Mouse (Mus musculus): ENCODE measurements around the gene Islr2.
A peak's percentile ranks its signal among the peaks of the same experiment; 100 is the strongest.

Gene Islr2

GRCm38 (mm10) chr9:58220218-58220903 is 16.2 kb upstream of the Islr2 start:
- DNase-seq = peak; percentile 25

GRCm38 (mm10) chr9:58218539-58218938 is 14.4 kb upstream of the Islr2 start:
- no peak for DNase-seq

- no peak for DNase-seq
Observed at GRCm38 (mm10) chr9:58216402-58216801, 12.3 kb upstream of the Islr2 start.

DNA sequence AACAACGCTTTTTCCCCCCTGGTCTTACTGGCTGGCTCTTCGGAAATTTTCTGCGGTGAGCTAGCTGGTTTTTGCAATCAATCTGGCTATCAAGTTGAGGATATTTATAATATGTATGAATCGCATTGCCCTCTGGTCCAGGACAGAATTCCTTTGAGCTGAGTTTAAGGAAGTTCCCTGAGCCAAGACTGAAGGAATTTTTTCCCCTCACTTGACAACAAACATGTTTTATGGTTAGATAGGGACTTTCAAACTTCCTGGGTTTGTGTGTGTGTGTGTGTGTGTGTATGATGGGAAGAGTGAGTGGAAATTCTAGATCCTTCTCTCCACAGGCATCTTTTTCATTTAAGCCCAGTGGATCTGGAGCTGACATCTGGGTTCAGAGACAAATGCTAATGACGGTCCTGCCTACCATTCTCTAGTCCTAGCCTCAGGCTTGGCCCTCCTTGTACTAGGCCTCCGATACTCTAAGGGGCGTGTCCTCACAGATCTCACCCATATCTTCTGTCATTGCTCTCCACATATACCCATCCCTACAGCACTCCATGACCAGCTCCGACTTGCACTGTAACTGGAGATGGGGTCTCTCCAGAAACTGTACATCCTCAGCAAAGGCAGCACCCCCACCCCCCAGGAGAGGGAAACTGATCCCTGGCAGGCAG is 10.5 kb upstream of the Islr2 start:
- DNase-seq = no peak

GRCm38 (mm10) chr9:58213865-58214264 is 9.7 kb upstream of the Islr2 start:
- DNase-seq = no peak

DNA sequence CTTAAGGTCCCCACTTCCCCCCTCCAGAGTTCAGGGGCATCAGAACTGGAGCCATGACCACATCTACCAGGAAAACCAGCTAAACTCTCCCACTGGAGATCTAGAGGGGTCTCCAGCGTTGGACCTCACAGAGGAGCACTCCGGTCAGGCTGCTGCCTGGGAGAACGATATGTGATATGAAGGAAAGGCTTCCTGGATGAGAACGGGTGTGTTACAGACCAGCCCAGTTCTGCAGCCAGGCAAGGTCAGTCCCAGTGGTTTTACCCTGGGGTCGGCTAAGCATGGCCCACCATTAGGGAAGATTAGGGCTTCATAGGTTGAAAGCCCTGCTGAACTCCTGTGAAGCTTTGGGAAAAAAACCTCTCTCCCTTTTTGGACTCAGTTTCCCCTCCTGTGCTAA is 9.3 kb upstream of the Islr2 start:
- DNase-seq = no peak

- DNase-seq = no peak
Observed at GRCm38 (mm10) chr9:58210304-58210627, 6.1 kb upstream of the Islr2 start.

GRCm38 (mm10) chr9:58209462-58210303 is 5.6 kb upstream of the Islr2 start:
- no peak for DNase-seq

- DNase-seq = no peak
Observed at GRCm38 (mm10) chr9:58206013-58206412, 1.9 kb upstream of the Islr2 start.

- DNase-seq = peak; percentile 87
Observed at GRCm38 (mm10) chr9:58204448-58205000, 405 bp upstream of the Islr2 start.

DNA sequence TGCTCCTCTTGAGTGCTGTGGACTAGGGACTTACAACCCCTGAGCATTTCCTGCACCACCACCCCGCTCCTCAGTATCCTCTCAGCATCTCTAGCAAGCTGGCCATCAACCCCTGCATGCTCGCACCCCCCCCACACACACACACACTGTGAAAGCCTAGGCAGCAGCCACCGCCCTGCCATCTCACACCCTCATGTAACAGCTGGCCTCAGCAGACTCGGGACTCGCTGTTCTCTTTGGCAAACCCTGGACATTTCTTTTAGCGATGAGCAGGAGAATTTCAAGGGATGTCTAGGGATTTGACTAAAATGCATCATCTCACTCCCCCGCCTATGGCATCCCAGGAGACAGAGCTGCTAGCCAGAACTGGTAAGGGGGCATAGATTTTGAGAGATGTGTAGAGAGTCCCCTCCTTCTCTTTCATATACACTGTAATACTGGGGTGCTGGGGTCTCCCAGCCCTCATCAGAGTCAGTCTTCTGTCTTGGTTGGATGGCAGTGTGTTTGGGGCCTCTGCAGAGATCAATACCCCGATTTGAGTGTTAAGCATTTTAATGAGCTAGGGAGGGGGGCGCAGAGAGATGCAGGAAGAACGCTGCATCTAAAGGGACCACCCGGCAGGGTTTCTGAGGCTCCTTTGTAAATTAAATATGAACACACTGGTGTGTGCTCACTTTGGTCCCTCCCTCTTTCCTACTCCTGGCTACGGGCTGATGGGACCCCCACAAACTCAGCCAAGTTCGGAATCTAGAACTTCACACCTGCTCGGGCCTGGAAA is 1.3 kb downstream of the Islr2 start:
- no peak for DNase-seq

- DNase-seq = no peak
Observed at GRCm38 (mm10) chr9:58201861-58202549, 2.1 kb downstream of the Islr2 start.

DNA sequence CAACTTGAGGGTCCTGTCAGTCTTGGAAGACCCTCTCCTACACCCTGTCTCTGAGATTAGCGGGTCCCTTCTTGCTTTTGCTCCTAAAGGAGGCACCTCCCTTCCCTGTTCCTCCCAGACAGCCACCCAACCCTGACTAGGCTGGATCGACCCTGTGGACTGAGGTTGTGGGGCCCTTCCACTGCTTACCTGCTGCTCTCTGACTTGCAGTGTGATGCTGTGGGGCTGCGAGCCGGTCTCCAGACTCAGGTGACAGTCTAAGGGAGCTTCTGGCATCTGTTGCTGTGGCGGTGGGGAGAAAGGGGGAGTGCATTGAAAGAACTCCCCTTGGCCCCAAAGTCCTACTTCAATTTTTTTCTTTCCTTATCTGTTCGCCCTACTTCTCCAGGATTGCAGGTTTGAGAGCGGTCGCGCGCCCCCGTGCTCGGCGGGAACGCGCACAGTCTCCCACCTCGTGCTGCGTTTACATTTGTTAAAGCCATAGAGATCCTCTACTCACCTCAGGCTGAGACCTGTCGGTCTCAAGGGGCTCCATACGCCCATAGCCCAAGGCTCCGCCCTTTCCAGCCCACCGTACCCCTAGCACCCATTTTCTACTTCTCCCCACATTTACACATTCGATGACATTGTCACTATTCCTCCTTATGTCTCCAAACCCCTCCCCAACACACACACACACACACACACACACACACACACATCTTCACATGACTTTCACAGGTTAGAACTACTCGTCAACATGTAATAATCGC is 2.9 kb downstream of the Islr2 start:
- no peak for DNase-seq

DNA sequence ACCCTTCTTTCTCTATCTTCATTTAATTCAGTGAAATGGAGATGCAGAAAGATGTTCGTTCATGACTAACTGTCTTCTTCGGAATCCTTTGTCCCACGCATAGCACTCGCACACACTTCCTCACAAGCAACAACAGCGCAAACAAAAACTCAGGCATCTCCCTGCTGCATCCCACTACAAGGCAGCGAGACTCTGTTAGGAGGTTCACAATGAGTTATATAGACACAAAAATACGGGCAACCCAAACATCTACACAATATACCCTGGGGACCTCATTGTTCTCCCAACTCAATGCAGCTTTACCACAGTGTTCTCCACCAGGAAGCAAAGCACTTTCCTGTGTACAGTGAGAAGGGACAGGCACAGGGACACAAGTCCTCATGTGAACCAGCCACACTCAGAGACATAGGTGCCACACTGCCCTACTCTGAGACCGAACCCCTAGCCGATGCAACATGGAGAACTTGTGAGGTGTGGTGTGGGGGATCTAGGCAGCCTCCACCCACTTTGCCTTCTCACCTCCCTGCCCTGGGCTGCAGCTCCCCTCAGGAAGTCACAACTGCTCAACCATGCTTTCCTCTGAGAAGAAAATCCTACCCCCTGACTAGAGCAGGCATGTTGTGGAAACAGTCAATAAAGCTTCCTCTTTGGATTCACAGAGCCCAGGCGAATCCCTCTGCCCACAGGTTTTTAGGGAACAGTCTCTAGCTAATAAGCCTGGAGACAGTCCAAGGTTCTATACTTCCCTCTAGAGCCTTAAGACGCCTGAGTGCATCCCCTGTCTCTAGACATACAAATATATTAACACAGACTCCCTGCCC is 3.6 kb downstream of the Islr2 start:
- DNase-seq = no peak

DNA sequence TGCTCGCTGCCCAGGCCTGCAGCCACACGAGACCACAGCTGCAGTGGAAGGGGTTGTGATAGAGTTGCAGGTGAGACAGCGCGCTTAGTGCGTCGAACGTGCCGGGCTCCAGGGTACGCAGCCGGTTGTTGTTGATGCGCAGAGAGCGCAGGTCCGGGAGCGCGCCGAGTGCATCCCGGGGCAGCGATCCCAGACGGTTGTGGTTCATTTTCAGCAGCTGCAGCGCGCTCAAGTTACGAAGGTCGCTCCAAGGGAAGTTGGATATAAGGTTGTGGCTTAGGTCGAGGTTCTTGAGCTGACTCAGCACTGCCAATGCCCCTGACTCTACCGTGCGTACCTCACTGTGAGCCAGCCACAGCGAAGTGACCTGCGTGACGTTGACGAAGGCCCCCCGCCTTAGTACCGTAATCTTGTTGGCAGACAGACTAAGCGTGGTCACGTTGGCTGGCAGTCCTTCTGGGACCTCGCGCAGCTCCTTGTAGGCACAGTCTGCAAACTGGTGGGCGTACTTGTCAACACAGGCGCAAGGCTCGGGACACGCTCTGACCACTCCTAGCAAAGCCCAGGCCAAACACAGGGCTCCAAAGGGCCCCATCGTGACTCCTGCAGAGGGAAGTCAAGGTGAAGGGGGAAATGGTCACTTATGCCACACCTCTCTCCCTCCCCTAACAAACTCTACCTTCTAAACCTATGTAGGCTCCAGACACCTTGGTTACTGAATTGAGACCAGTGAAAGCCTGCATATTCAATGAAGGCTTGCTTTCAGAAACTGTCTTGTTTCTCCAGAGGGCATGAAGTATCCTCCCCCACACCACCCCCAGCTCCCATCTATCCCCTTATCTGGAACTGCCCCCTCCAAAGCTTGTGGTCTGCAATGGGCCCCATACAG is 4.5 kb downstream of the Islr2 start:
- no peak for DNase-seq

- peak; percentile 15 for DNase-seq
Observed at GRCm38 (mm10) chr9:58198801-58199371, 5.2 kb downstream of the Islr2 start.

DNA sequence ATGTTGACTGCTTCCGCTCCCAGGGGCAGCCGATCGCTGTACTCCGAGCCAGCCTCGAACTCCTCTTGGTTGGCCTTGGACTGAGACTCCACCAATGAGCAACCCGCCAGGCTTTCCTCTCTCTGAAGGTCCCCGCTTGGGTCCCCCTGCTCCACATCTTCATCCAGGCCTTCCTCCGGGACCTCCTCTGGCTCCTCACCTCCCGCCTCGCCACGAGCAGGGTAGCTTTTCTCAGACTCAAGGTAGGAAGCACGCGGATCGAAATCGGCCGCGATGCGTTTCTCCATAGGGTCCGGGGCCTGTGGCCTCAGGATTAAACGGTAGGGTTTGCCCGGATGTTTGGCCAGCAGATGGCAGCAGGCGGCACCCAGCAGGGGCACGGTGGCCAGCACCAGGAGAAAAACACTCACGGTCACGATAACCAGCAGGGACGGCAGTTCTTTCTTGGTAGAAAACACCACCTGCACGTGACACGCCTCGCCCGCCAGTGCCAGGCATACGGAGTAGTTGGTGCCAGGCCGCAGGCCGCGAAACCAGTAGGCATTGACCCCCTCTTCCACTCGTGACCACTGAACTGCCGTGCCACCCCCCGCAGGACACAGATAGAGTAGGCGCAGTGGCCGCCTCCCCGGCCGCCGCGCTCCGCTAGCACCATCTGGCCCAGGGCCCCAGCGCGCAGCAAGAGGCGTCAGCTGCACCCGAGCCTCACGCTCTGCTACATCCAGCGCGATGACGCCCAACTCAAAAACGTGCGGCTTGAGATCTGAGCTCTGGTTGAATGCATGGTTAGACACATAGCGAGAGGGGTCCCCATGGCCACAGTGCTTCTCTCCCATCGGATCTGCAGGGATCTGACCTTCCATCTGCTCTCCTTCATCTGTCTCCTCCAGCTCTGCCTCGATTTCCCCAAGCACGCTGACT is 6.1 kb downstream of the Islr2 start:
- peak; percentile 18 for DNase-seq

Measured in cerebellum, adult 11 months (tissue).